Mouse (Mus musculus) megakaryocyte, embryonic 14.5 days (primary cell): ENCODE results near the gene Bag3.

Experiments
- FLI1 ChIP-seq: IDR thresholded peaks from 2 replicates; pipeline ENCODE4 v1.6.1; 2012; ENCODE audit warnings: low read length, inconsistent platforms, mixed read lengths
- GATA1 ChIP-seq: IDR thresholded peaks from 3 replicates; pipeline ENCODE4 v1.6.1; 2012; ENCODE audit warnings: mixed read lengths, low read length, inconsistent platforms, borderline replicate concordance

DNA sequence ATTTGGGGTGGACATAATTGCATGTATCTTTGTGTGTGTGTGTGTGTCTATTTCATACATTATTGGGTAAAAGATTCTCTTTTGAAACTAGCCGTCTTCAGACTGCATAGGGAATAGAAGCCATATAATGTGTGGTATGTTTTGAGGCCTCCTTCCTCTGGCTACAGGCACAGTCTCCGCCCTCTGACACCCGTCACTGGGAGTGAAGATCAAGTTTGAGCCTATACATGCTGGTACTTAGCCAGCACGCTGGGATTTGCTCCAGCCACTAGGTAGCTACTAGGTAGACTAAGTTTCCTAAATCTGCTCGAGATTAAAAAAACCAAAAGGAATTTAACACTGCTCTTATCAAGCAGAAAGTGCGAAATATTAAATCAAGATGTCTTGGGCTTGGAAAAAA is 3.2 kb downstream of the Bag3 start:
- TF ChIP-seq GATA1 = no peak
- no peak for TF ChIP-seq FLI1
